Mouse (Mus musculus) liver, postnatal 0 days (tissue): ENCODE results near the gene Itpr2.

Experiments
- CTCF ChIP-seq: sonication (generic); IDR thresholded peaks from 2 replicates; pipeline ENCODE4 v1.5.1; 2016; ENCODE audit warnings: antibody characterized with exemption, low read depth
- EP300 ChIP-seq: IDR thresholded peaks from 2 replicates; pipeline ENCODE4 v1.6.1; 2016; ENCODE audit warnings: antibody characterized with exemption, low read depth, mild to moderate bottlenecking

- TF ChIP-seq EP300 (no peak), CTCF (no peak)
Measured at GRCm38 (mm10) chr6:146480925-146481324, 21.1 kb downstream of the Itpr2 start.
